Mouse (Mus musculus): Measurements from ENCODE around the gene Gpr68. TPM values are rescaled to one million over a fixed set of nuclear protein-coding genes. Genes with fewer than 3 reads are reported as not detected.

The Gpr68 gene
- polyA plus RNA-seq, 1 experiment, result 25.2 TPM

DNA sequence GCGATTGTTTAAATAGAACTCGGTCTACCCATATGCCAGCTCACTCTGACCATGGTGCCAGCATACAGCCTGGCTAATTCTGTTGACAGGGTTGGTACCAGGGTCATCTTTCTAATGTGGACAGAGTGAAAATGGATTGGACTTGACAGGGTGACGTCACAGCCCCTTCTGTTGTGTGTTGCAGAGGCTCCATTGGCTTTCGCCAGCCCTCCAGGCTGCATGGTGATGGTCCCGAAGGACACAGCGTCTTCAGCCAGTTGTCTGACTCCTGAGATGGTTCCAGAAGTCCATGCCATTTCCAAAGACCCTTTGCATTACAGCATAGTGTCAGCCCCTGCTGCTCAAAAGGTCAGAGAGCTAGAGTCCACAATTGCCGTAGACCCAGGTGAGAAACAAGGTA lies 63.5 kb downstream of the Gpr68 start:
- Histone ChIP-seq H3K27ac (ENCODE audit: control insufficient read depth, insufficient read depth, low read length) (no peak overlapping the region), H3K4me3 (ENCODE audit: control insufficient read depth, insufficient read depth, low read length) (no peak overlapping the region), H3K4me1 (replicated peaks; ENCODE audit: control insufficient read depth, insufficient read depth, low read length) (no peaks in the 10 kb centered on the region), H3K36me3 (ENCODE audit: control insufficient read depth, insufficient read depth, low read length) (no peaks in the 10 kb centered on the region), H3K27me3 (ENCODE audit: control insufficient read depth, insufficient read depth, low read length) (no peaks in the 10 kb centered on the region)
- 98% methylated on average over 7 of the region's 7 CpGs for WGBS
- TF ChIP-seq POLR2A (IDR thresholded peaks at IDR 0.05; ENCODE audit: control insufficient read depth, extremely low read depth, insufficient read depth, low read length, poor library complexity) (no peak), CTCF (IDR thresholded peaks at IDR 0.05; ENCODE audit: borderline replicate concordance, control insufficient read depth, extremely low read depth, insufficient read depth, low read length, poor library complexity) (no peak)
- no peak for DNase-seq

DNA sequence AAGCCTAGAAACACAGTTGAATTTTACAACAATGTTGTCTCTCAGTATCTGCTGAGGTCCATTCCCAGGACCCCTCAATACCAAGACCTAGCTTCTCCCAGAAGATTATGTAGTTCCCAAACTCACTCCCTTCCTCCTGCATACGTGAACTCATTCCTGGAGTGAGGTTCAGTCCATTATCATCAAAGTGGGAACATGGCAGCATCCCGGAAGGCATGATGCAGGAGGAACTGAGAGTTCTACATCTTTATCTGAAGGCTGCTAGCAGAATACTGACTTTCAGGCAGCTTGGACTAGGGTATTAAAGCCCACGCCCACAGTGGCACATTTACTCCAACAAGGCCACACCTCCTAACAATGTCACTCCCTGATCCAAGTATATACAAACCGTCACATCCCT lies 64.8 kb downstream of the Gpr68 start:
- Histone ChIP-seq H3K36me3 (ENCODE audit: control insufficient read depth, insufficient read depth, low read length) (no peaks in the 10 kb centered on the region), H3K4me1 (replicated peaks; ENCODE audit: control insufficient read depth, insufficient read depth, low read length) (no peaks in the 10 kb centered on the region), H3K4me3 (ENCODE audit: control insufficient read depth, insufficient read depth, low read length) (no peak overlapping the region), H3K27ac (ENCODE audit: control insufficient read depth, insufficient read depth, low read length) (no peak overlapping the region), H3K27me3 (ENCODE audit: control insufficient read depth, insufficient read depth, low read length) (no peaks in the 10 kb centered on the region)
- TF ChIP-seq CTCF (IDR thresholded peaks at IDR 0.05; ENCODE audit: borderline replicate concordance, control insufficient read depth, extremely low read depth, insufficient read depth, low read length, poor library complexity) (no peak), POLR2A (IDR thresholded peaks at IDR 0.05; ENCODE audit: control insufficient read depth, extremely low read depth, insufficient read depth, low read length, poor library complexity) (no peak)
- no peak for DNase-seq
- WGBS, result 98% methylated on average over 4 of the region's 4 CpGs

DNA sequence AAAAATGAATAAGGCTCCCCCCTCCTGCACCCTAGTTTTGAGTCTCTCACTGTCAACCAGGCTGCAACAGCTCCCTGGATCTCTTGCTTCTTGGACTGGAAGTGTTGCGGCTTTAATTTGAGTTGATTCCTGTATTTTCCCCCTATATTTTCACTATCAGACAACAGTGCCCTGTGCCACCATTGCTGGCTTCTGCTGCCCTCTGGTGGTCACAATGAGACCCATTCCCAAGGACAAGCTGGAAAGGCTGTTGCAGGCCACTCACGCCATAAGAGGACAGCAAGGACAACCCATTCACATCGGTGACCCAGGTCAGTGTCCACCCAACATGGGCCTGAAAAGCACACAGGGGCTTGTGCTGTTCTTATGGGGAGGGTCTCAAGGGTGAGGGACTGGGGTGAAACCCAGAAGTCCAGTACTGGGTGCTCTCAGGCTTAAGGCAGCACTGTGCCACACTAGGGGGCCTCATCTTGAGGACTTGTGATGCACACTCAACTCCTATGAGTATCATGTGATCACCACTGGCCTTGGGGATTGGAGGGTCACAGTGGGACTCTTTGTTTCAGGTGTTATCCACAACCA lies 66.7 kb downstream of the Gpr68 start:
- Histone ChIP-seq H3K27me3 (ENCODE audit: control insufficient read depth, insufficient read depth, low read length) (no peaks in the 10 kb centered on the region), H3K27ac (ENCODE audit: control insufficient read depth, insufficient read depth, low read length) (no peak overlapping the region), H3K4me1 (replicated peaks; ENCODE audit: control insufficient read depth, insufficient read depth, low read length) (peaks cover 8% of the 10 kb centered on the region; the same call in 1 of the 2 replicates), H3K36me3 (ENCODE audit: control insufficient read depth, insufficient read depth, low read length) (no peaks in the 10 kb centered on the region), H3K4me3 (ENCODE audit: control insufficient read depth, insufficient read depth, low read length) (no peak overlapping the region)
- DNase-seq, result peak; percentile 77
- WGBS, result 18% methylated on average over 3 of the region's 3 CpGs
- peak; percentile 81 for TF ChIP-seq CTCF (IDR thresholded peaks at IDR 0.05; ENCODE audit: borderline replicate concordance, control insufficient read depth, extremely low read depth, insufficient read depth, low read length, poor library complexity)
- no peak for TF ChIP-seq POLR2A (IDR thresholded peaks at IDR 0.05; ENCODE audit: control insufficient read depth, extremely low read depth, insufficient read depth, low read length, poor library complexity)

DNA sequence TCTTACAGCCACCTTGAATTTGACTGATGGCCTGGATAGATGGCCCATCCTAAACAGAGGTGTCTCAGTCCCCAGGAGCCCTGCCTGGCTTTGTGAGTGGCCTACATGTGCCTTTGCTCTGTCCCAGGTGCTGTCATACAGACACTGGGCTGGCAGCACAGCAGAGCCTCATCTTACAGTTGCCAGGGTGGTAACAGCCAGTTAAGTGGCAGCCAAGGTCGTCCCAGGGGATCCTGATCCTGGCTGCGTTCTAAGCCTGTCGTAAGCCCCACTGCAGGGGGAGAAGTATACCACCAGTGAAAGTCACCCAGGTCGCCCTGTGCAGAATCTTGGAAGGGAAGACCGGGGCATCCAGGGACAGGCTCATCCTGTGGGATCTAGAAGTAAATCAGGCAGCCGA lies 68.1 kb downstream of the Gpr68 start:
- WGBS, result 96% methylated on average over 6 of the region's 6 CpGs
- no peak for DNase-seq
- H3K4me3 ChIP-seq (ENCODE audit: control insufficient read depth, insufficient read depth, low read length), result no peak overlapping the region
- H3K27ac ChIP-seq (ENCODE audit: control insufficient read depth, insufficient read depth, low read length), result no peak overlapping the region
- peaks cover 8% of the 10 kb centered on the region; the same call in 1 of the 2 replicates for H3K4me1 ChIP-seq (replicated peaks; ENCODE audit: control insufficient read depth, insufficient read depth, low read length)
- no peak for TF ChIP-seq POLR2A (IDR thresholded peaks at IDR 0.05; ENCODE audit: control insufficient read depth, extremely low read depth, insufficient read depth, low read length, poor library complexity)
- no peak for TF ChIP-seq CTCF (IDR thresholded peaks at IDR 0.05; ENCODE audit: borderline replicate concordance, control insufficient read depth, extremely low read depth, insufficient read depth, low read length, poor library complexity)
- H3K27me3 ChIP-seq (ENCODE audit: control insufficient read depth, insufficient read depth, low read length), result no peaks in the 10 kb centered on the region
- H3K36me3 ChIP-seq (ENCODE audit: control insufficient read depth, insufficient read depth, low read length), result no peaks in the 10 kb centered on the region

DNA sequence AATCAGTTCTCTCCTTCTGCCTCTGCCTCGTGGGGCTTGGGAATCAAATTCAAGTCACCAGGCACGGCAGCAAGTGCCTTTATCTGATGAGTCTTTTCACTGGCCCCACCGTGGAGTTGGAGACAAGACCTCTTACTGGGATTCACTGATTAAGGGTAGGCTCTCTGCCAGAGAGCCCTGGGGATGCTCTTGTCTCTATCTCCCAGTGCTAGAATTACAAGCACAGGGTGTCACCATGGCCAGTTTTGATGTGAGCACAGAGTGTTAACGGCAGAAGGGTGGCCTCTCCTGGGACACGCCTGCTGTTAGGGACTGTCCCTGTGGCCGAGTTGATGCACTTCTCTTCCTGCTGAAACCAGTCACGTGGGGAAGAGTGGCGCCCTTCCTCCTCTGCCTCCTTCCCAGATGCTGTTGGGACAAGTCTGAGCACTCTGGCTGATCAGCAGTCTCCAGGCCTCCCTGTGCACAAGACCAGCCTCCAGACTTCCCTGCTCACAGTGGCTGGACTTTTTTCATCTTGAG lies 68.9 kb downstream of the Gpr68 start:
- no peaks in the 10 kb centered on the region for H3K36me3 ChIP-seq (ENCODE audit: control insufficient read depth, insufficient read depth, low read length)
- peaks cover 8% of the 10 kb centered on the region; the same call in 1 of the 2 replicates for H3K4me1 ChIP-seq (replicated peaks; ENCODE audit: control insufficient read depth, insufficient read depth, low read length)
- no peak overlapping the region for H3K4me3 ChIP-seq (ENCODE audit: control insufficient read depth, insufficient read depth, low read length)
- WGBS, result 65% methylated on average over 8 of the region's 8 CpGs
- DNase-seq, result no peak
- no peaks in the 10 kb centered on the region for H3K27me3 ChIP-seq (ENCODE audit: control insufficient read depth, insufficient read depth, low read length)
- no peak for TF ChIP-seq POLR2A (IDR thresholded peaks at IDR 0.05; ENCODE audit: control insufficient read depth, extremely low read depth, insufficient read depth, low read length, poor library complexity)
- no peak for TF ChIP-seq CTCF (IDR thresholded peaks at IDR 0.05; ENCODE audit: borderline replicate concordance, control insufficient read depth, extremely low read depth, insufficient read depth, low read length, poor library complexity)
- no peak overlapping the region for H3K27ac ChIP-seq (ENCODE audit: control insufficient read depth, insufficient read depth, low read length)

DNA sequence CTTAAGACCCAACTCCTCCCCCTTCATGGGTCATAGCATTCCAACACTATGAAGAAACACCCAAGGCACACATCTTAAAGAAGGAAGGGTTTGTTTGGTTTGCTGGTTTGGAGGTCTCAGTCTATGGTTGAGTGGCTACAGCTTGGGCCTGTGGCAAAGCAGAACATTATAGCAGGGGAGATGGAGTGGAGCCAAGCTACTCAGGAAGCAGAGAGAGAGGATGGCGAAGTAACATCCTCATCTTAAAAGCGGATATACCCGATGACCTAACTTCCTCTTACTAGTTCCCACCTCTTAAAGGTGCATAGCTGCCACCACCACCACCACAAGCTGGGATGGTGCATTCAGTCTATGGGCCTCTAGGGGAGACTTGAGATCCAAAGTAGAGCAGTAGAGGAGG lies 70.8 kb downstream of the Gpr68 start:
- Histone ChIP-seq H3K36me3 (ENCODE audit: control insufficient read depth, insufficient read depth, low read length) (no peaks in the 10 kb centered on the region), H3K4me3 (ENCODE audit: control insufficient read depth, insufficient read depth, low read length) (no peak overlapping the region; the same call in 1 of the 2 replicates), H3K27me3 (ENCODE audit: control insufficient read depth, insufficient read depth, low read length) (no peaks in the 10 kb centered on the region), H3K27ac (ENCODE audit: control insufficient read depth, insufficient read depth, low read length) (no peak overlapping the region), H3K4me1 (replicated peaks; ENCODE audit: control insufficient read depth, insufficient read depth, low read length) (peaks cover 8% of the 10 kb centered on the region; the same call in 1 of the 2 replicates)
- TF ChIP-seq CTCF (IDR thresholded peaks at IDR 0.05; ENCODE audit: borderline replicate concordance, control insufficient read depth, extremely low read depth, insufficient read depth, low read length, poor library complexity) (no peak), POLR2A (IDR thresholded peaks at IDR 0.05; ENCODE audit: control insufficient read depth, extremely low read depth, insufficient read depth, low read length, poor library complexity) (no peak)
- 27% methylated on average over 3 of the region's 3 CpGs for WGBS
- no peak for DNase-seq

All from thymus, adult 2 months (tissue).